Mouse (Mus musculus) E14TG2a.4 (cell line): ENCODE results near the gene Actr3b.
"Not testable (repeated sequence)": the region's sequence is repeated elsewhere in the genome, so short reads cannot be mapped to it uniquely, and the experiment has no call there.

Source experiments
- H3K27me3 ChIP-seq: 2 replicates; pipeline ENCODE4 v1.6.1; 2014; ENCODE audit warnings: low read length, control low read depth; ENCODE audit not compliant: insufficient read depth
- H3K36me3 ChIP-seq: 2 replicates; pipeline ENCODE4 v1.6.1; 2014; ENCODE audit warnings: low read length, control low read depth; ENCODE audit not compliant: insufficient read depth
- H3K4me1 ChIP-seq: replicated peaks from 2 replicates; pipeline ENCODE4 v1.6.1; 2014; ENCODE audit warnings: low read depth, low read length, control low read depth
- H3K4me3 ChIP-seq: replicated peaks from 2 replicates; pipeline ENCODE4 v1.5.1; 2014; ENCODE audit warnings: mild to moderate bottlenecking, low read length
- H3K9me3 ChIP-seq: 2 replicates; pipeline ENCODE4 v1.6.1; 2014; ENCODE audit warnings: low read length, control low read depth
- CTCF ChIP-seq: conservative IDR thresholded peaks from 2 replicates; pipeline ENCODE4 v1.5.1; 2014; ENCODE audit warnings: low read length
- NANOG ChIP-seq: IDR thresholded peaks from 2 replicates; pipeline ENCODE4 v1.6.1; 2014; ENCODE audit warnings: borderline replicate concordance, low read length, mixed read lengths
- POU5F1 ChIP-seq: IDR thresholded peaks from 2 replicates; pipeline ENCODE4 v1.6.1; 2014; ENCODE audit warnings: low read length, borderline replicate concordance

Gene Actr3b

GRCm38 (mm10) chr5:25759460-25760409 lies at the start of gene Actr3b:
Gene Actr3b (plus strand): TSS chr5:25759997.
- Histone ChIP-seq H3K27me3 (peaks cover 4% of the 10 kb centered on the region; the same call in 1 of the 2 replicates), H3K4me3 (peak within 1 kb of the TSS; percentile 98), H3K4me1 (peaks cover 33% of the 10 kb centered on the region), H3K36me3 (no peaks in the 10 kb centered on the region), H3K9me3 (no peaks in the 10 kb centered on the region)
- TF ChIP-seq POU5F1 (no peak), NANOG (no peak), CTCF (no peak)

- H3K36me3 ChIP-seq, H3K27me3 ChIP-seq, H3K4me3 ChIP-seq, H3K4me1 ChIP-seq: not testable (repeated sequence)
- H3K9me3 ChIP-seq, result peaks cover 10% of the 10 kb centered on the region
Observed at GRCm38 (mm10) chr5:25713001-25713706, 46.6 kb upstream of the Actr3b start.

- H3K4me3 ChIP-seq, result no peak overlapping the region
- no peaks in the 10 kb centered on the region for H3K36me3 ChIP-seq
- TF ChIP-seq POU5F1 (no peak), CTCF (no peak), NANOG (no peak)
- H3K4me1 ChIP-seq, result peaks cover 3% of the 10 kb centered on the region; the same call in 1 of the 2 replicates
- no peaks in the 10 kb centered on the region for H3K9me3 ChIP-seq
- H3K27me3 ChIP-seq, result no peaks in the 10 kb centered on the region; the same call in 1 of the 2 replicates
Observed at GRCm38 (mm10) chr5:25719390-25719789, 40.4 kb upstream of the Actr3b start.

- Histone ChIP-seq H3K4me3 (no peak overlapping the region), H3K4me1 (no peaks in the 10 kb centered on the region), H3K9me3 (no peaks in the 10 kb centered on the region), H3K27me3 (no peaks in the 10 kb centered on the region; the same call in 1 of the 2 replicates), H3K36me3 (no peaks in the 10 kb centered on the region)
- no peak for TF ChIP-seq POU5F1
- TF ChIP-seq NANOG, result no peak
- TF ChIP-seq CTCF, result no peak
Observed at GRCm38 (mm10) chr5:25723016-25723415, 36.8 kb upstream of the Actr3b start.

- Histone ChIP-seq H3K4me3 (no peak overlapping the region), H3K4me1 (no peaks in the 10 kb centered on the region), H3K36me3 (no peaks in the 10 kb centered on the region), H3K27me3 (no peaks in the 10 kb centered on the region; the same call in 1 of the 2 replicates), H3K9me3 (no peaks in the 10 kb centered on the region)
- no peak for TF ChIP-seq POU5F1
- TF ChIP-seq NANOG, result no peak
- no peak for TF ChIP-seq CTCF
Observed at GRCm38 (mm10) chr5:25724134-25724675, 35.6 kb upstream of the Actr3b start.

GRCm38 (mm10) chr5:25734318-25734717 lies 25.5 kb upstream of the Actr3b start:
- H3K27me3 ChIP-seq, result 0 out of 2 replicates have a peak, but pooled peaks cover 6% of the 10 kb centered on the region
- TF ChIP-seq NANOG (no peak), CTCF (peak; percentile 57), POU5F1 (no peak)
- H3K4me1 ChIP-seq, result no peaks in the 10 kb centered on the region
- no peaks in the 10 kb centered on the region for H3K9me3 ChIP-seq
- H3K4me3 ChIP-seq, result no peak overlapping the region
- H3K36me3 ChIP-seq, result no peaks in the 10 kb centered on the region

- Histone ChIP-seq H3K27me3 (0 out of 2 replicates have a peak, but pooled peaks cover 6% of the 10 kb centered on the region), H3K4me3 (no peak overlapping the region), H3K36me3 (no peaks in the 10 kb centered on the region), H3K9me3 (no peaks in the 10 kb centered on the region), H3K4me1 (no peaks in the 10 kb centered on the region)
- TF ChIP-seq CTCF (no peak), NANOG (no peak), POU5F1 (no peak)
Observed at GRCm38 (mm10) chr5:25735861-25736260, 23.9 kb upstream of the Actr3b start.

- H3K4me3 ChIP-seq, result no peak overlapping the region
- H3K9me3 ChIP-seq, result no peaks in the 10 kb centered on the region
- no peaks in the 10 kb centered on the region for H3K36me3 ChIP-seq
- H3K4me1 ChIP-seq, result no peaks in the 10 kb centered on the region
- no peak for TF ChIP-seq POU5F1
- TF ChIP-seq CTCF, result no peak
- no peak for TF ChIP-seq NANOG
- 0 out of 2 replicates have a peak, but pooled peaks cover 4% of the 10 kb centered on the region for H3K27me3 ChIP-seq
Observed at GRCm38 (mm10) chr5:25738448-25738847, 21.3 kb upstream of the Actr3b start.

- H3K4me3 ChIP-seq, H3K27me3 ChIP-seq, H3K9me3 ChIP-seq, H3K36me3 ChIP-seq, H3K4me1 ChIP-seq: not testable (repeated sequence)
Observed at GRCm38 (mm10) chr5:25738902-25739301, 20.9 kb upstream of the Actr3b start.
